Mouse (Mus musculus): Measurements from ENCODE around the gene Tada2b.

Gene Tada2b

GRCm38 (mm10) chr5:36444611-36445010, 39.5 kb downstream of the Tada2b start:
- no peak for DNase-seq

DNA sequence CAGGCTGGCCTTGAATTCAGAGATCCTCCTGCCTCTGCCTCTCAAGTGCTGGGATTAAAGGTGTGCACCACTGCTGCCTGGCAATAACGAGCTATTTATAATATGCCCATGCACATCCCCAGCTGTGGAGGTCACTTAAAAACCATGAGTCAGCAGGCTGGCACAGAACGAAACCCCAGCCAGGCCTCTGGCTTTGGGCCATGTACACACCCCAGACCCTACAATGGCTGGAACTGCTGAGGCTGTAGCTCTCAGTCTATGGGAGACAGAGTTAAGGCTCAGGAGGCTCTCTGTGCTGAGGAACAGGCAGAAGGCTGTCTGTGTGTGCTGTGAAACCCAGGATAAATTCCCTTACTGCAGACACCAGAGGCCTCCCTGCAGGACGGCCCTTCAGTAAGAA, 43.3 kb downstream of the Tada2b start:
- no peak for DNase-seq

DNA sequence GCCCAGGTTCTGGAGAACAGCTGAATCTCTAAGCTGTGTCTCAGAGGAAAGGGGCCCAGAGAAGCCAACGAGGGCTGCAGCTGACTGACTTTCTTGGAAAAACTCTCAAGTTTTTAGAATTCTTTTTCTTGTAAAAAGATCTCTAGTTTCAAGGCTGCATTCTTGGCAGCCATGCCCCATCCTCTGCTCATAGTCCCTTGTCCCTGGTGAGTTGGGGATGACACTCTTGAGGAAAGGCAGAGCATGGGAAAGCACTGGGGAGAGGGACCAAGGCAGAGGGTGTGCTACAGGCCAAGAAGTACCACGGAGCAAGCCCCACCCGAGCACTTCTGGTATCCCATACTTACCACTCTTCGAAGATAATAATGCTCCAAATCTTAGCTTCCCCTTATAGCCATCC, 47.2 kb downstream of the Tada2b start:
- DNase-seq: peak; percentile 92

DNA sequence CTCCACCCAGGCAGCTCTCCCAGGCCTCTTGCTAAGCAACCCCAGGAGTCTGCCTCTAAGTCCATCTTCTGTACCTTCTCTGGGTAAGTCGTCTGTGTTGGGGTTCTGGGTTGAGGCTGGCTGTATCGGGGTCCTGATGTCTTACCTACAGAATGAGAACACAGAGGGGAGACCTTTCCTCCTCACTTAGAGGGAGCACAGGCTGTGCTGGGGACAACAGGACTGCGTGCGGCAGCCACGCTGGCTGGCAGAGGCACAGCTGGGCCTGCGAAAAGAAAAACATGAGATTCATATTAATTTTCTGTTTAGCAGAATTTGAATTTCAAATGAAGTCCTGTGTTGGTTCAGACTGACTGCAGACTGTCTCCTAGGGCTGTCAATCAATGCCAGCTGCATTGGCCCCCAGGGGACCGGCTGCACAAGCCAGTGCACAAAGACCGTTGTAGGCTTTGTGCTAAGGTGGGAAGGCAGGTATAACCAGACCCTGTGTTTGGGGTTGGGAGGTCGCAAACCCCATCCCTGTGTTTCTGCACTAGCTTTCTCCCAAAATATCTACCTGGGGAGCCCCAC, 49.6 kb downstream of the Tada2b start:
- DNase-seq: no peak

DNA sequence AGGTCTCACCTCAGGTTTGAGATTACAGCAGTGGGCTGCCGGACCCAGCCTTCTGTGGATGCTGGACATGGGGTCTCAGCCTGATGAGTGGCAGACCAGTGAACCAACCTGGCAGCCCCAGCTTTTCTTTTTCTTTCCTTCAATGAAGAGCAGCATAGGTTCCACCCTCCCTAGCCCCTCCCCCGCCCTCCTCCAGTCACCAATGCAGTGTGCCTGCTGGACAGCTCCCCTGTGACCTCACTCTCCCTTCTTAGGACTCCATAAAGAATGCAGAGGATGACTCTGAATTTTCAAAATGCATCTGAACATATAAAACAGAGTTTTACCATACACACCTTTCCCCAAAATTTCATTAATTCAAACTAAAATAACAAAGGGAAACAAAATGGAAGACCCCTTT, 52.4 kb downstream of the Tada2b start:
- DNase-seq: no peak

- no peak for DNase-seq
These were observed 54.5 kb downstream of the Tada2b start for GRCm38 (mm10) chr5:36429551-36429950.

DNA sequence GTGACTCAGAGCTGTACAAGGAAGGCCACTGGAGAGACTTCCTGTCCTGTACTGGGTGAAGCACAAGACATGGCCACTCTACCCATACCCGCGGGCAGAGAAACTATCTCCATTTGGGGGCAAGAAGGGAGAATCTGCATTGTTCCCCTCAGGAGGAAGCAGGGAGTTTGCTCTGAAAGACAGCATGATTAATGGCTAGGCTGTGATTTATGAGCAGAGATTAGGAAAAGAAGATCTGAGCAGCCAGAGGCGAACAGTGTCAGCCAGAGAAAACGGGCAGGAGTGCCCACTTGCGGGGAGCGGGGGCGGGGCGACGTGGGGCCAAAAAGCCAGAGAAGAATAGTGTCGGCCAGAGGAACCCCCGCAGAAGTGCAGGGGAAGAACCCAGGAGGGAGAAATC, 56.3 kb downstream of the Tada2b start:
- no peak for DNase-seq

DNA sequence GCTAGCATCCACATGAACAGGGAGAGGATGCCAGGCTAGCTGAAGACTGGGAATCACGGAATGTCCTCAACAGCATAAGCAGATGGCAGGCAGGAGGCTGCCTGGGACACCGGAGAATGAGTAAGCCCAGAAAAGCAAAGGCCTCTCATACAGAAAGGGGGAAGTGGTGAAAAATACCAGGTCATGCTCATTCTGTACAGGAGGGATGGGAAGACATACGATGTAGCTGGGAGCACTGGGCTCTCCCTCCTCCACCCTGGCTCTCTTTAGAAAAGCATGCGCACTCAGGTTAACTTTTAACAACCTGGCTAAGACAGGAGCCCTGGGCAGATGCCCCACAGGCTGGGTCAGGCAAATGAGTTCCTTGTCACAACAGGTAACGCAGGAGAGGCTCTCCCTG, 57.7 kb downstream of the Tada2b start:
- no peak for DNase-seq

GRCm38 (mm10) chr5:36424676-36425075, 59.4 kb downstream of the Tada2b start:
- DNase-seq: no peak

All from heart, adult 11 months (tissue).